Mouse (Mus musculus) brain, adult 2 months (tissue): ENCODE results near the gene Dcaf6.

Experiments used
- DNase-seq: peaks from one replicate; pipeline ENCODE4 v3.0.0; 2011; ENCODE audit warnings: low read depth, low spot score

Gene Dcaf6

GRCm38 (mm10) chr1:165321393-165321861 lies 138.8 kb downstream of the Dcaf6 start:
- DNase-seq, result no peak

- peak; percentile 86 for DNase-seq
Measured at GRCm38 (mm10) chr1:165320141-165320934, 139.9 kb downstream of the Dcaf6 start.

DNA sequence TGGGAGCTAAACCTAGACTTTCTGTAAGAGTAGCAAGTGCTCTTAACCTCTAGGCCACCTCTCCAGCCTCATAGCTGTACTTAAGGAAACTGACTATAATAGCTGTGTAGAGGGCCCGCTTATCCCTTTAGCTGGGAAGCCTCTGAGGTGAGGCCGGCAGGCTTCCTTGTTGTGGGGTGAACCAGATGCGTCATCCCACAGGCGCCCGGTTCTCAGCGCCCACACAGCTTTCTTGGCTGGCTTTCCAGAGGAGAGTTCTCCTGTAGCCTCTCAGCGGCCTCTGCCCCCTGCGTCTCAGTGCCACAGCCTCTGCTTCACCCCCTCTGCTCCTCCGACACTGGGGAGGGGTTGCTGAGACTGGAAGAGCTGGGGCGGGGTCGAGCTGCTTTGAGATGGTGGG lies 143.9 kb downstream of the Dcaf6 start:
- peak; percentile 25 for DNase-seq

DNA sequence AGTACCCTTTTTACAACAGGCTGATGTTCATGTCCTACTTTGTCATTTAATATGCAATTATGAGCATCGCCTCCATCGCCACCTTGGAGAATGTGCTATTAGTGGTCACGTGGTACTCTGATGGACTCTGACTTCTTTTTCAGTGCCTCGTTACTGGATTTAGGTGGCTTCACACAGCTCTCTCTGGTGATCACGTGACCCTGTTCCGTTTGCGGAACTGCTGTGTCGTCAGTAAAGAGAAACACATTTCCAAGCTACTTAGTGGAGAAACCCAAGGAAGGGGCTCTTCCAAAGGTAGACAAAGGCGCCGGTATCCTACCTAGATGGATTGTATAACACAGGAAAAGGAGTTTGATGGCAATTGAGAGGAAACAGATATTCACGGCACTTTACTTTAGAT lies 152.1 kb downstream of the Dcaf6 start:
- DNase-seq, result no peak

DNA sequence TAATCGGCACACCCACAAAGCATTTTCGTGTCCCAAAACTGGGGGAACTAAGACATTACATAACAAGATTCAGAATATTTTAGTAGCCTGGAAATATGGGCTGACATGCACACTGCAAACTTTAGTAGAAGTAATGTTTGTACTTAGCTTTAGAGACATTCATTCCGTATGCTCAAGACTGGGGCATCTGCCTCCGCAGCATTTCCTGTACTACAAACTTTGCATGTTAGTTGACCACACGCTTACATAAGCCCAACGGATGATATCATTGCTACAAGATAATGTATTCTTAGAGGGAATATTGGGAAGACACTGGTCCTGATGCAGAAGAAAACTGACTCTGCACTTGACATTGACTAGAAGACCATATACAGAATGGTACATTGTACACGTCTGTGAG lies 155.9 kb downstream of the Dcaf6 start:
- DNase-seq, result peak; percentile 69

DNA sequence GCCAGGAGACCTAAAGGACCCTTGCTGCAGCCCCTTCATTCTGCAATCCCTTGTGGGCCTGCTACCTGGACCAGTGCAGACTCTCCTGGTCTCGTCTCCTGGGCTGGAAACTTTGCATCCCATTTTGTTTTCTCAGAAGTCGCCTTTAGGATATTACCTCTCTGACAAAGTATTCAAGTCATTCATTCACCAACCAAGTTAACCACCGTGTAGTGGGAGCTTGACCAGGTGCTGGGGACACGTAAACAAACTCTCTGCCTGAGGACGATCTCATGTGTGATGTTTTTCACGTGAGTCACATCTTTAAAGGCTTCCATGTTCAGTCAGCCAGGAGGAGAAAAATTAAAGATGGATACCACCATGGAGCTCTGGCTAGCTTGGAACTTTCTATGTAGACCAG lies 157.1 kb downstream of the Dcaf6 start:
- DNase-seq, result no peak

DNA sequence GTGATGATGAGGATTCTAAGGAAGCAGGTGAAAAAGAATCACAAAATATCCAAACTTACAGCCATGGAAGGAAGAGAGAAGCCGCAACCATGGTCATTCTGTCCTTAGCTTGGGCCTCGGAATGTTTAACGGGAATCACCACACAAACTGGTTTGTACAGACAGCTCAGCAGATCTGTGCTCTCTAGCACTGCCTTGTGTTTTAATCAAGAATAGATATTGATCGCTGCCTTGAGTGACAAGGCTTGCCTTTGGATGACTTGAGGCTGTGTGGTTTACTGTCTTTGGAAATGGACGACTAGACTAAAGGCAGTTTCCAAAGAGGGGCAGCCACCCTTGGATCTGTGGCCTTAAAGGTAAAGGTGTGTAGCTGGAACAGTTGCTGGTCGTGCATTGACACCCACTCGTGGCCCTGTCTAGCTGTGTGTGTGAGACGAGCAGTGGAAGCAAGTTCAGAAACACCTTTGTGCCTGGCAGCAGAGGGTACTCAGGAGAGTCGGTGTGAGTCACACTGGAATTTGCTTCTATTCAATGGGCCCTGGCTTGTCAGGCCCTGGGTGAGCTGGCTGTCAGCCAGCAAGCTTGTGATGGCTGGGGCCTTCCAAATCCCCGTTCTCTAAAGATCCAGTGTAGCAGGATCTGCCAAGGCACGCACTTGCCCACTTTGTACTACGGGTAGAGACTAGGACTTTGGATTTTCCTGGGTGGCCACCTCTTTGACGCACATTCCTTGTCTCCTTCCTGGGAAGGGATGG lies 157.6 kb downstream of the Dcaf6 start:
- peak; percentile 39 for DNase-seq

DNA sequence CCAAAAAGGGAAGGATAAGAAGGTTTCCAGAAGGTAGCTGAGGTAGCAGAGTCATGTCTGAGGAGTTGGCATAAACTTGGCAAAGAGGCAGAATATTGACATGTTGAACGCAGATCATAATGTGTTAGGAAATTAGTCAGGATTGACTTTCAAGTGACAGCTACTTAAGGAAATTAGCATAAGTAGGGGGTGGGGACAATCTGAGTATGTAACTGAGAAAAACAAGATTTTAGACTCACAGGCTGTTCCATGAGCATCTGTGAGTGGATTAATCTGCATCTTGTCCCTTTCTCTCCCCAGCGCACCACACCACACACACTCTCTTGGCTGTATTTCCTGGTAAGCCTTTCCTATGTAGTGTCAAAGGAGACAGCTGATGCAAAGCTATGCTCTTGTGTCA lies 158.7 kb downstream of the Dcaf6 start:
- peak; percentile 31 for DNase-seq

DNA sequence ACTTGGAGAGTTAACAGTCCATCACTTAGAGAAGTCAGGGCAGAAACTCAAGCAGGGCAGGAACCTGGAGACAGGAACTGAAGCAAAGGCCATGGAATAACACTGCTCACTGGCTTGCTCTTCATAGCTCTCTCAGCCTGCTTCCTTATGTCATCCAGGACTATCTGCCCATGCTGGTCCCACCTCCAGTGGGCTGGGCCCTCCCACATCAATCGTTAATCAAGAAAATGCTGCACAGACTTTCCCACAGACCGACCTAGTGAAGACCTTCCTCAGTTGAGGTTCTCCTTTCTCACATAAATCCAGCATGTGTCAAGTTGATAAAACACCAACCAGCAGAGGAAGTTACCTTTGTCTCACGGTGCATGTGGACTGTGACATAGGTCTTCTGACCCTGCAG lies 159.2 kb downstream of the Dcaf6 start:
- DNase-seq, result no peak

- DNase-seq, result no peak
Measured at GRCm38 (mm10) chr1:165295489-165295888, 164.8 kb downstream of the Dcaf6 start, which contains the start of gene Gpr161. Gene Gpr161 (plus strand): TSS chr1:165295789.

DNA sequence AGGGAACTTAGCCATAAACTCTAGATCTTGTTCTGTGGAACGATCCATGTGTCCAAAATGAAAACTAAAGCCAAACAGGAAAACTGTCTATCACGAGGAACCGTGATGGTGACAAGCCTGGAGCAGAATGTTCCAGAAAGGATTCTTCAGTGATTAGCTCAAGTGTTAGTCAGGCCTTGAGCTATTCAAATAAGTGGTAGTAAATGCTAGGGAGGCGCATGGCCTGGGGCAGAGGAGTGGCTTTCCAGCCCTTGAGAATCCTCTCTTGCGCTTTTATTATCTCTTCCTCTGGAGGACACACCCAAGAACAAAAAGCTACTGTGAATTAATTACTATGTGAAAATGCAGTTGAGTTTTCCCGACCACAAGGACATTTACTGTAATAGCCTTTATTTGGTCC lies 168.7 kb downstream of the Dcaf6 start:
- DNase-seq, result no peak

DNA sequence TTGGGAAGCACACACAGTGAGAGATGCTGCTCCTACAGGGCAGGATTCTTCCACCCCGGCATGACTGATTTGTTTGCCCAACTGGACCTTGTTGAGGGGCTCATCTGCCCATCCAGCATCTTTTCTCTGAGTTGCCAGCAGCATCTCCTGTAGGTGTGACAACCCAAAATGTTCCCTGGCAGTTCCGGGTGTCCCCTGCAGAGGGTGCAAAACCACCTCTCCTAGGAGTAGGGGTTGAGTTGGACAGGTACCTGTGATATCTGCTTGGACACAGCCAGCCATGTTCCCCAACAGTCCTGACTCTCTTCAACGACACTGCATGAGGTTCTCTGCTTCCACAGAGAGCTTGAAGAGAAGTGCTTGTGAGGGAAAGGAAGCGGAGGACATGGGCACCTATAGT lies 170.4 kb downstream of the Dcaf6 start:
- DNase-seq, result no peak

GRCm38 (mm10) chr1:165288165-165288564 lies 172.1 kb downstream of the Dcaf6 start:
- DNase-seq, result no peak

DNA sequence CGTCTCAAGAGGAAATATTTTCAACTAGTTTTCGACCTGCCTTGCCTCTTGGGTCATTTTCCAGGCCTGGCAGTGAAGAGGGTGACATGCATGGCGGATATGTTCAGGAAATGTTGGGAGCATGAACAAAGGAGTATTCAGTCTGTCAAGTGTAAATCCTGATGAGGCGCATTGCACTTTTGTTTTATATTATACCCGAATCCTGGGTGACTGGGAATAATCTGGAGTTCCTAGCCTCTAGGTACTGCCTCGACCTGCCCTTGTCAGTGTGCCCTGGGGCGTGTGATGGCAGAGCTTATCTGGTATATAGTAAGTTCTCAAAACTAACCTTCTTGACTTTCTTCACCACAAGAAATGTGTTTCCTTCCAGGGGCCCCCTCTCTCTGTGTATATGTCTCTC lies 176.2 kb downstream of the Dcaf6 start:
- DNase-seq, result no peak

- DNase-seq, result no peak
Measured at GRCm38 (mm10) chr1:165282967-165283345, 177.3 kb downstream of the Dcaf6 start.

DNA sequence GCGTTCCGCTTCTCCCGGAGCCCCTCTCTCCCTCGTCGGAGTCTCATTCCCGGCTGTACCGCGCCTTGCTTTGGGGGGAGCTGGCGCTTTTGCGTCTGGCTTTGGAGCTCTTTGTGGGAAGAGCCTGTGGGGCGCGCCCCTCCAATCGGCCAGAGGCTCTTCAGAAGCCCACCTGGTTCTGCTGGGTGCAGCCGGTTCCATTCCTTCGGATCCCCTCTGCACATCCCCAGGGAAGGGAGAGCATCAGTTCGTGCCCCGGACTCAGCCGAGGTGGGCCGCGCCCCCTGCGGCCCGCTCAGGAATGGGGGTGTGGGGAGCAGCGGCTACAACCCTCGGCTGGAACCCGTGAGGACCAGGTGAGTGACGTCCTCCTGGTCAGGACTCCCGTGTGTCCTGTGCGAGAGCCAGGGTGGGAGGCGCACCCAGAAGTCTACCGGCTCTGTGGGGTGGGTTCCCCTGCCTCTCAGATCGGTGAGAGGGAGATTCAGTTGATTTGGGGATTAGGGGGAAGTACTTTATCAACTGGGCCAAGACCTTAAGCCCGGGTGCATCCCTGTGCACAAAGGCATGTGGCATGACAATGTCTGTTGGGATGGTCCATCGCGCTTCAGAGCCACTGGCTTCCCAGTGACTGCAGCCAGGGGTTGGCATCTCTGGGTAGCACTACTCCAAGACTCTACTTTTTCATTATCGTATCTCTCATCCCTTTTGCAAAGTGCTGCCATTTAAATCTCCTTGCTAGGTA lies 177.9 kb downstream of the Dcaf6 start:
- DNase-seq, result no peak

DNA sequence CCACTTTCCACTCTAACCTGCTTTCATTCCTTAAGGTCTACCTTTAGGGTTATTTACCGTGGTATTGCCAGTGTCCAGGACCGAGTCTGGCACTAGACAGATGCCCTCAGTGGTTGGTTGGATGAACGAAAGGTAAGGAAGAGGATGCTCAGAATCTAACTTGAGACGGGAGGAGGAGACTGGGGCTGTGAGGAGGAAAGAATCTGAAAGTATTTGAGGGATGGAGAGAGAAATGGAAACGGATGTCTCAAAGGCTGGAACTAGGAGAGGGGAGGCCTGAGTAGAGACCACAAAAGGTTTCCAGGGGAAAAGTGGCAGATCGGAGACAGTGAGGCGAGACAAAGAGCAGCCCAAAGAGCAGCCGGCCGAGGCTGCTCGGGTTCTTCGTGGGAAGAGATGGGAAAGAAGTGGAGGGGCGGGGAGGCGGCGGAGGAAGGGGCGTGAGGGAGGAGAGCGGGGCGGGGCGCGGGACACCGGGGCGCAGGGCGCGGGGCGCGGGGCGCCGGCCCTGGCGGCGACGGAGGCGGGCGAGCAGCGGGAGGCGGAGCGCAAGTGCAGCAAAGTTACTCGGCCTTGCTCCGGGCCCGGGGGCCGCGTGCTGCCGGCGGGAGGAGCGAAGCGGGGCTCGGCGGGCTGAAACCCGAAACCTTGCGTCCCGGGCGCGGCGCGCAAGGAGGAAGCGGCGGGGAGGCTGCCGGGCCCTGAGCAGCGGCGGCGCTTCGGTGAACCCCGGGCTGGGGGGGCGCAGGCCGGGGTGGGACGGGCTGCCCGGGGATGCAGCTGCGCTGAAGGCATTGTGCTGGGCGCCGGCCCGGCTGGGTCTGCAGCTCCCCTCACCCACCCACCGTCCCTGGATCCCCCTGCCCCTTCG lies 178.7 kb downstream of the Dcaf6 start:
- DNase-seq, result peak; percentile 43

DNA sequence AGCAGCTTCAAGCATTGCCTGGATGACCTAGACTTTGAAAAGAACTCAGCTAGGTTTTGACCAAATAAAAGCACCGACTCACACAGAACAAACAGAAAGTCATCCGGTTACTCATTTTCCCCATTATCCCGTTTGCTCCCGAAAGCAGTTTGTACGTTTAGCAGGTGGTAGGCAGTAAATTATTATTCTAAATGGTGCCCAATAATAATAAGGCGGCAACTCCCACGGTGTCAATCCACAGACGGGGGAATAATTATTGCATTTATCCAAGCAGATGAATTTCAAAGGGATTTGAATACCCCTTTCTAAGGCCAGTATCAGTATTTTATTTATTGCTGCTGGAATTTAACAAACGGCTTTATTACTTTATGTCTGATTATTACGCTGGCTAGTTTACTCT lies 179.5 kb downstream of the Dcaf6 start:
- DNase-seq, result no peak
